Mouse (Mus musculus) forebrain, postnatal 0 days (tissue): ENCODE results near the gene Duxbl2. TPM values are rescaled to one million over a fixed set of nuclear protein-coding genes. Genes with fewer than 3 reads are reported as not detected.
"Not testable (repeated sequence)": the region's sequence is repeated elsewhere in the genome, so short reads cannot be mapped to it uniquely, and the experiment has no call there.

Experiments used
- ATAC-seq: fragments of 200-750 bp; cut with Nextera tagmentation; 2 replicates; pipeline ENCODE4 v1.8.0; 2017; ENCODE audit warnings: mild to moderate bottlenecking, moderate library complexity
- DNase-seq: peaks from one replicate; pipeline ENCODE4 v3.0.0-alpha.2; 2015
- H3K27ac ChIP-seq: fragments of 300-500 bp; sonication (generic); 2 replicates; pipeline ENCODE4 v1.5.1; 2014; ENCODE audit warnings: low read depth, mild to moderate bottlenecking, antibody characterized with exemption, low read length, moderate library complexity, mixed read lengths
- H3K27me3 ChIP-seq: fragments of 300-500 bp; sonication (generic); 2 replicates; pipeline ENCODE4 v1.6.1; 2014; ENCODE audit warnings: mild to moderate bottlenecking, low read length, mixed read lengths; ENCODE audit not compliant: insufficient read depth
- H3K36me3 ChIP-seq: fragments of 300-500 bp; sonication (generic); 2 replicates; pipeline ENCODE4 v1.6.1; 2014; ENCODE audit warnings: mild to moderate bottlenecking, moderate library complexity; ENCODE audit not compliant: insufficient read depth
- H3K4me1 ChIP-seq: fragments of 300-500 bp; sonication (generic); 2 replicates; pipeline ENCODE4 v1.6.1; 2014; ENCODE audit warnings: antibody characterized with exemption; ENCODE audit not compliant: insufficient read depth
- H3K4me2 ChIP-seq: fragments of 300-500 bp; sonication (generic); 2 replicates; pipeline ENCODE4 v1.6.1; 2014; ENCODE audit warnings: low read depth, mild to moderate bottlenecking, moderate library complexity
- H3K4me3 ChIP-seq: fragments of 300-500 bp; sonication (generic); 2 replicates; pipeline ENCODE4 v1.5.1; 2014; ENCODE audit warnings: low read depth, low read length, mixed read lengths
- H3K9ac ChIP-seq: fragments of 300-500 bp; sonication (generic); 2 replicates; pipeline ENCODE4 v1.6.1; 2014; ENCODE audit warnings: mild to moderate bottlenecking
- H3K9me3 ChIP-seq: fragments of 300-500 bp; sonication (generic); 2 replicates; pipeline ENCODE4 v1.6.1; 2016; ENCODE audit warnings: low read length
- WGBS: fragments of 180-500 bp; shearing (Covaris S2); extraction: QIAGEN DNeasy Blood & Tissue Kit; methylation state at CpG from one replicate; pipeline ENCODE4 v1.1.7; 2014; 5-methylcytosine and 5-hydroxymethylcytosine counted together
- polyA plus RNA-seq: library from polyadenylated mRNA; unstranded; fragments of >200 nt; fragmentation: Nextera tagmentation; extraction: Ambion mirVana; gene quantifications from 2 replicates; pipeline ENCODE4 v1.2.1, GENCODE M21; 2015
- total RNA-seq: library from RNA; depleted of rRNA; stranded (reverse); fragments of >200 nt; gene quantifications from 2 replicates; pipeline ENCODE4 v1.2.3, GENCODE M21; 2014; rRNA removed

The Duxbl2 gene
- total and polyA plus RNA-seq, 2 experiments from 2014 or later, result 0.67 TPM; not detected in 1

DNA sequence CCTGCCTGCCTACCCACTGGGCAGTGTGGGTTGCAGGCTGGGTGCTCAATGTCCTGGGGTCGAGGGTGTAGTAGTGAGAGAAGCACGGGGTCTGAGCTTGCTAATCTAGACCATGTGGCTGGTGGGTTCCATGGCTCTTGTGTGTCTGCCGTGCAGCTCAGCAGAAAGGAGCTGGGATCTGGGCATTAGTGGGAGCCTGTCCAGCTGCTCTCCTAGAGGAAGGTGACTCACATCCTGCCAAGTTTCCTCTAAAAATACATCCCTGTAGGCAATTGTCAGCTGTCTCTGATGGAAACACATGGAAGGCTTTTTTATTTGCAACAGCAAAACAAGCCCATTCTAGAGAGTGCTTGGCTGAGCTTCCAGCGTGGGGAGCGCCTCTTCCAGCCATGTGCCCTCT, 44.3 kb downstream of the Duxbl2 start:
- H3K27me3 ChIP-seq, H3K4me1 ChIP-seq, H3K4me3 ChIP-seq, H3K27ac ChIP-seq, H3K9ac ChIP-seq, H3K36me3 ChIP-seq, DNase-seq, ATAC-seq, H3K4me2 ChIP-seq, H3K9me3 ChIP-seq: not testable (repeated sequence)
- no CpG with 5 or more reads among the region's 5 CpGs for WGBS

DNA sequence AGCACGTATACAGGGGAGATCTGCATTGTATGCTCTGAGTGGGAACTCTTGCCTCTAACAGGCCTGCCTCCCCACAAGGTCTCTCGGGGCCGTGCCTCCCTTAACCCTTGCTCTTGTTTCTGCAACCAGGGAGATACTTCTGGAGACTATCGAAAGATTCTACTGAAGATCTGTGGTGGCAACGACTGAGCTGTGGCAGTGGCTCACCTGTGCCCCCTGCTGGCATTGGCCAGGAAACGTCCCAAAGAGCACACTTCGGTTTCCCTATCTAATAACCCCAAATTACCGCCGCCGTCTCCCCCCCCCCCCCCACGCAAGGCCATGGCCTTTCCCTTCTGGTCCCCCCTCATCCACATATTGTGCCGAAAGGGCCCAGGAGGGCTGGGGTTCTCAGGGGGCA, 47.1 kb downstream of the Duxbl2 start:
- H3K36me3 ChIP-seq, H3K4me2 ChIP-seq, H3K27ac ChIP-seq, H3K9ac ChIP-seq, H3K4me3 ChIP-seq, H3K4me1 ChIP-seq, H3K9me3 ChIP-seq, ATAC-seq, H3K27me3 ChIP-seq, DNase-seq: not testable (repeated sequence)
- no CpG with 5 or more reads among the region's 12 CpGs for WGBS

DNA sequence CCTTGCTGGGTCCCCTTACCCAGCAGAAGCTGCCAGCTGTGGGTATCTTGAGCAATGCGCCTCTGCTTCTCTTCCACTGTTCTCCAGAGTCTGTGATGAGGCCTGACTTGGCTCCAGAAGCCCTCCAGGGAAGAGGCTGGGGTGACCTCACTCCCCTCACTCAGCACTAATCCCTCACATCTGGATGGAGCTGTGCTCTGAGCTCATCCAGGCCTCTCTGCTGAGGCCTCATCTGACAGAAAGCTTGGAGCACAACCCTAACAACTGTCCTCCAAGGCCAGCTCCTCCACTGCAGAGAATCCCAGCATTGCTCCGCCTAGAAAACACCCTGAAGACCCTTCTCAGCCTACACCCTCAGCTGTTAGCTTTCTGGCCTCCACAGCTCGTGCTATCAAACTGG, 55.8 kb downstream of the Duxbl2 start:
- not testable (repeated sequence) for H3K27me3 ChIP-seq, ATAC-seq, H3K4me2 ChIP-seq, DNase-seq, H3K36me3 ChIP-seq, H3K9me3 ChIP-seq, H3K4me3 ChIP-seq, H3K27ac ChIP-seq, H3K9ac ChIP-seq, H3K4me1 ChIP-seq
- WGBS, result no CpG with 5 or more reads among the region's 3 CpGs

DNA sequence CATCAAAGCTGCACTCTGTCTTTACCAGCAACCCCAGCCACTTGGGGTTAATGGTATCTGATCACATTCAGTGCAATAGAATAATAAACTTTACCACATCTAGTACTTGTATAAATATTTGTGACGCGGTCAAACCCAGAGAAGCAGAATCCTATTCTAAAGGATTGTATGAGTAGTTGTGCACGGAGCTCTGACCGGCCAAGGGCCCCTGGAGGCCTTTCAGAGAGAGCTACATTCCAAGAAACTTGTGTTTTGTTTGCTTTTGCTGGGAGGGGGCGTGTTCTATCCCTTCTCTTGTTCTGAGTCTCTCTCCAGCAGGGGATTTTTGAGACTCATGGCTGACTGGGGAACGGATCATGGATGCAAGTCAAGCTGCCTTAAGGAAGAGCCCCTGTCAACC, 56.9 kb downstream of the Duxbl2 start:
- no CpG with 5 or more reads among the region's 6 CpGs for WGBS

More for the DNA sequence above, 56.9 kb downstream of the Duxbl2 start:
- H3K4me2 ChIP-seq, H3K4me1 ChIP-seq, H3K9me3 ChIP-seq, H3K4me3 ChIP-seq, H3K27ac ChIP-seq, DNase-seq, H3K36me3 ChIP-seq, H3K27me3 ChIP-seq, ATAC-seq, H3K9ac ChIP-seq: not testable (repeated sequence)

Other genes starting within 250 kb of the Duxbl2 start
- gene Plac9a, start 215.2 kb upstream of the Duxbl2 start, total RNA-seq, result 2.0 TPM in 1 of 2 replicates, not detected in the other
- 0.70 TPM in 1 of 2 replicates, not detected in the other for gene Plac9a, start 215.2 kb upstream of the Duxbl2 start, polyA plus RNA-seq
- 8.0 and 10.1 TPM in 2 replicates for gene Tmem254a, start 190.7 kb upstream of the Duxbl2 start, total RNA-seq
- 4.5 and 5.7 TPM in 2 replicates for gene Tmem254a, start 190.7 kb upstream of the Duxbl2 start, polyA plus RNA-seq
- 0.33 TPM in 1 of 2 replicates, not detected in the other for gene Cphx1, start 180.0 kb upstream of the Duxbl2 start, total RNA-seq
- gene Cphx1, start 180.0 kb upstream of the Duxbl2 start, polyA plus RNA-seq, result 0.16 TPM in 1 of 2 replicates, not detected in the other
- 1.2 and 6.4 TPM in 2 replicates for gene Duxbl1, start 139.8 kb upstream of the Duxbl2 start, total RNA-seq
- 1.1 and 2.0 TPM in 2 replicates for gene Duxbl1, start 139.8 kb upstream of the Duxbl2 start, polyA plus RNA-seq
- gene Gm9780, start 75.6 kb upstream of the Duxbl2 start, total RNA-seq, result 25.4 and 30.7 TPM in 2 replicates
- gene Gm9780, start 75.6 kb upstream of the Duxbl2 start, polyA plus RNA-seq, result 13.3 and 16.3 TPM in 2 replicates
- gene Tmem254c, start 51.0 kb upstream of the Duxbl2 start, total RNA-seq, result 24.2 and 40.0 TPM in 2 replicates
- gene Tmem254c, start 51.0 kb upstream of the Duxbl2 start, polyA plus RNA-seq, result 36.2 and 40.9 TPM in 2 replicates
- gene Cphx2, start 36.8 kb upstream of the Duxbl2 start, total RNA-seq, result not detected in 2 replicates
- gene Cphx2, start 36.8 kb upstream of the Duxbl2 start, polyA plus RNA-seq, result not detected in 2 replicates
- not detected in 2 replicates for gene Cphx3, start 36.1 kb upstream of the Duxbl2 start, total RNA-seq
- gene Cphx3, start 36.1 kb upstream of the Duxbl2 start, polyA plus RNA-seq, result not detected in 2 replicates
- gene Plac9b, start 64.1 kb downstream of the Duxbl2 start, total RNA-seq, result 5.9 and 8.0 TPM in 2 replicates
- gene Plac9b, start 64.1 kb downstream of the Duxbl2 start, polyA plus RNA-seq, result 11.2 and 13.8 TPM in 2 replicates
- gene Tmem254b, start 88.7 kb downstream of the Duxbl2 start, total RNA-seq, result 25.0 and 25.5 TPM in 2 replicates
- gene Tmem254b, start 88.7 kb downstream of the Duxbl2 start, polyA plus RNA-seq, result 24.1 and 29.4 TPM in 2 replicates
- gene Duxbl3, start 139.6 kb downstream of the Duxbl2 start, total RNA-seq, result 2.1 and 3.8 TPM in 2 replicates
- 0.55 and 3.4 TPM in 2 replicates for gene Duxbl3, start 139.6 kb downstream of the Duxbl2 start, polyA plus RNA-seq